Mouse (Mus musculus): ENCODE measurements around the gene Prkar2b. TPM values are rescaled to one million over a fixed set of nuclear protein-coding genes. Genes with fewer than 3 reads are reported as not detected.

Gene Prkar2b
- polyA plus RNA-seq, 1 experiment = 8.9 TPM

- Histone ChIP-seq H3K9ac (ENCODE audit: low read depth, poor library complexity, severe bottlenecking) (no peak overlapping the region), H3K9me3 (replicated peaks; ENCODE audit: control insufficient read depth, insufficient read depth, low read length, poor library complexity, severe bottlenecking) (no peaks in the 10 kb centered on the region), H3K36me3 (ENCODE audit: control insufficient read depth, insufficient read depth, low read length, poor library complexity, severe bottlenecking) (no peaks in the 10 kb centered on the region), H3K4me1 (ENCODE audit: control insufficient read depth, insufficient read depth, low read length) (no peaks in the 10 kb centered on the region), H3K27ac (ENCODE audit: insufficient read depth, low read length) (no peak overlapping the region), H3K27me3 (ENCODE audit: control insufficient read depth, insufficient read depth, low read length, poor library complexity, severe bottlenecking) (no peaks in the 10 kb centered on the region), H3K4me3 (ENCODE audit: low read depth, low read length) (no peak overlapping the region)
- no peak for TF ChIP-seq EP300 (IDR thresholded peaks at IDR 0.05; ENCODE audit: insufficient read depth, low read depth, low read length)
- TF ChIP-seq POLR2A (IDR thresholded peaks at IDR 0.05; ENCODE audit: insufficient read depth, low read length) = no peak
- TF ChIP-seq CTCF (IDR thresholded peaks at IDR 0.05; ENCODE audit: low read depth, low read length) = no peak
Observed at GRCm38 (mm10) chr12:31912966-31913551, 148.0 kb downstream of the Prkar2b start.

Other genes starting within 250 kb of the Prkar2b start
- gene Hbp1, start 110.8 kb downstream of the Prkar2b start, polyA plus RNA-seq (2011; ENCODE audit: insufficient read depth, insufficient read length, low read depth, missing spikeins) = 91.9 and 96.5 TPM in 2 replicates
- gene Pik3cg, start 147.4 kb upstream of the Prkar2b start, polyA plus RNA-seq (2011; ENCODE audit: insufficient read depth, insufficient read length, low read depth, missing spikeins) = 0.17 and 0.21 TPM in 2 replicates

Data from ES-Bruce4 (cell line).